Mouse (Mus musculus) midbrain, embryonic 15.5 days (tissue): Measurements from ENCODE around the gene Ier5. TPM values are rescaled to one million over a fixed set of nuclear protein-coding genes. Genes with fewer than 3 reads are reported as not detected.

Experiments
- ATAC-seq: fragments of 200-750 bp; cut with Nextera tagmentation; replicated peaks from 2 replicates; pipeline ENCODE4 v1.8.0; 2017; ENCODE audit warnings: moderate TSS enrichment
- H3K27ac ChIP-seq: fragments of 300-500 bp; sonication (generic); 2 replicates; pipeline ENCODE4 v1.5.1; 2015; ENCODE audit warnings: mild to moderate bottlenecking, inconsistent platforms
- H3K27me3 ChIP-seq: fragments of 300-500 bp; sonication (generic); replicated peaks from 2 replicates; pipeline ENCODE4 v1.6.1; 2015; ENCODE audit warnings: inconsistent platforms
- H3K36me3 ChIP-seq: fragments of 300-500 bp; sonication (generic); replicated peaks from 2 replicates; pipeline ENCODE4 v1.6.1; 2015; ENCODE audit warnings: inconsistent platforms
- H3K4me1 ChIP-seq: fragments of 300-500 bp; sonication (generic); 2 replicates; pipeline ENCODE4 v1.6.1; 2015; ENCODE audit warnings: inconsistent platforms
- H3K4me2 ChIP-seq: fragments of 300-500 bp; sonication (generic); 2 replicates; pipeline ENCODE4 v1.6.1; 2015; ENCODE audit warnings: inconsistent platforms, mild to moderate bottlenecking, moderate library complexity
- H3K4me3 ChIP-seq: fragments of 300-500 bp; sonication (generic); 2 replicates; pipeline ENCODE4 v1.5.1; 2015; ENCODE audit warnings: mild to moderate bottlenecking, inconsistent platforms
- H3K9ac ChIP-seq: fragments of 300-500 bp; sonication (generic); 2 replicates; pipeline ENCODE4 v1.6.1; 2015; ENCODE audit warnings: mild to moderate bottlenecking, inconsistent platforms
- H3K9me3 ChIP-seq: fragments of 300-500 bp; sonication (generic); 2 replicates; pipeline ENCODE4 v1.6.1; 2016; ENCODE audit warnings: inconsistent platforms
- whole genome bisulfite sequencing: fragments of 180-500 bp; shearing (Covaris S2); methylation state at CpG from one replicate; pipeline ENCODE4 v1.1.7; 2015; ENCODE audit warnings: mixed read lengths; 5-methylcytosine and 5-hydroxymethylcytosine counted together
- polyA plus RNA-seq: library from polyadenylated mRNA; unstranded; fragments of >200 nt; fragmentation: Nextera tagmentation; extraction: Ambion mirVana; gene quantifications from 2 replicates; pipeline ENCODE4 v1.2.1, GENCODE M21; 2015

The Ier5 gene
- polyA plus RNA-seq, 1 experiment from 2014 or later = 7.2 TPM

GRCm38 (mm10) chr1:155086416-155086815 lies 13.0 kb downstream of the Ier5 start:
- no peaks in the 10 kb centered on the region for H3K9me3 ChIP-seq
- H3K36me3 ChIP-seq = no peaks in the 10 kb centered on the region
- H3K4me2 ChIP-seq = no peak overlapping the region
- peak overlapping the region; percentile 78 for H3K27ac ChIP-seq
- H3K4me3 ChIP-seq = no peak overlapping the region
- no peak overlapping the region for H3K9ac ChIP-seq
- H3K27me3 ChIP-seq = no peaks in the 10 kb centered on the region
- H3K4me1 ChIP-seq = peaks cover 52% of the 10 kb centered on the region
- no peak for ATAC-seq
- WGBS = 7% methylated on average over 7 of the region's 7 CpGs

- H3K4me3 ChIP-seq = no peak overlapping the region
- no peak overlapping the region for H3K4me2 ChIP-seq
- H3K9me3 ChIP-seq = no peaks in the 10 kb centered on the region
- ATAC-seq = no peak
- no peaks in the 10 kb centered on the region for H3K36me3 ChIP-seq
- peaks cover 51% of the 10 kb centered on the region for H3K4me1 ChIP-seq
- no peak overlapping the region for H3K27ac ChIP-seq
- no peak overlapping the region for H3K9ac ChIP-seq
- H3K27me3 ChIP-seq = no peaks in the 10 kb centered on the region
- WGBS = 39% methylated on average over 8 of the region's 8 CpGs
These were observed 14.6 kb downstream of the Ier5 start for GRCm38 (mm10) chr1:155084839-155085238.

GRCm38 (mm10) chr1:155083271-155084265 lies 15.9 kb downstream of the Ier5 start:
- H3K4me3 ChIP-seq = peak overlapping the region; percentile 40
- H3K9me3 ChIP-seq = no peaks in the 10 kb centered on the region
- peak overlapping the region; percentile 95 for H3K27ac ChIP-seq
- no peaks in the 10 kb centered on the region for H3K36me3 ChIP-seq
- peak overlapping the region; percentile 75 for H3K4me2 ChIP-seq
- peaks cover 51% of the 10 kb centered on the region for H3K4me1 ChIP-seq
- 2% methylated on average over 56 of the region's 77 CpGs for WGBS
- peak overlapping the region; percentile 58 for H3K9ac ChIP-seq
- peak; percentile 94 for ATAC-seq
- H3K27me3 ChIP-seq = no peaks in the 10 kb centered on the region

- peaks cover 55% of the 10 kb centered on the region for H3K4me1 ChIP-seq
- H3K9ac ChIP-seq = peak overlapping the region; percentile 55
- under 1% methylated on average over 18 of the region's 18 CpGs for WGBS
- no peak; the same call in 1 of the 2 replicates for ATAC-seq
- H3K27me3 ChIP-seq = no peaks in the 10 kb centered on the region
- H3K4me3 ChIP-seq = peak overlapping the region; percentile 40
- no peaks in the 10 kb centered on the region for H3K9me3 ChIP-seq
- H3K36me3 ChIP-seq = no peaks in the 10 kb centered on the region
- H3K27ac ChIP-seq = peak overlapping the region; percentile 95
- H3K4me2 ChIP-seq = peak overlapping the region; percentile 75
These were observed 16.5 kb downstream of the Ier5 start for GRCm38 (mm10) chr1:155082965-155083268.

- Histone ChIP-seq H3K27me3 (no peaks in the 10 kb centered on the region), H3K4me2 (peak overlapping the region; percentile 75), H3K4me1 (peaks cover 60% of the 10 kb centered on the region), H3K9me3 (no peaks in the 10 kb centered on the region), H3K27ac (peak overlapping the region; percentile 95), H3K36me3 (no peaks in the 10 kb centered on the region), H3K4me3 (peak overlapping the region; percentile 40), H3K9ac (peak overlapping the region; percentile 55)
- no peak for ATAC-seq
- 2% methylated on average over 11 of the region's 11 CpGs for WGBS
These were observed 17.1 kb downstream of the Ier5 start for GRCm38 (mm10) chr1:155082158-155082964.

DNA sequence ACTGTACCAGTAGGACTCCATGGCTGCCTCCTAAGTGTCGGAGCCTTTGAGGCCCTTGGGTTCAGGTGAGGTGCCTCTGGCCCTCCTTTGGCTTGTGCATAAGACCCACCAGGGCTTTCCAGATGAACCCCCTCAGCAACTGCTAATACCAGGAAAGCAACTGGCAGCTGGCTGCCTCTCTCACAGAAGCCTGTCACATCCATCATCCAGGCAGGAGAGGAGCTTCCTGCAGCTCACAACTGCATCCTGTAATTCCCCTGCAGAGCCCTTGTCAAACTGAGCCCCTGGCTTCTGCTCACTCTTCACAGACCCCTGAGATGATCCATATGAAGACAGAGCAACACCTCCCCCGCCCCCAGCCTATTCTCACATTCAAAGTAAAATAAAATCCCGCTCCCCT lies 21.8 kb downstream of the Ier5 start:
- Histone ChIP-seq H3K36me3 (no peaks in the 10 kb centered on the region), H3K27me3 (no peaks in the 10 kb centered on the region), H3K9ac (no peak overlapping the region), H3K4me1 (peaks cover 36% of the 10 kb centered on the region), H3K4me2 (no peak overlapping the region), H3K27ac (peak overlapping the region; percentile 53), H3K9me3 (no peaks in the 10 kb centered on the region), H3K4me3 (no peak overlapping the region)
- ATAC-seq = no peak
- 77% methylated on average over 3 of the region's 3 CpGs for WGBS

GRCm38 (mm10) chr1:155075856-155076255 lies 23.6 kb downstream of the Ier5 start:
- H3K4me1 ChIP-seq = peaks cover 34% of the 10 kb centered on the region
- H3K4me3 ChIP-seq = no peak overlapping the region
- no peaks in the 10 kb centered on the region for H3K36me3 ChIP-seq
- ATAC-seq = no peak
- no peaks in the 10 kb centered on the region for H3K27me3 ChIP-seq
- no peak overlapping the region for H3K4me2 ChIP-seq
- H3K9ac ChIP-seq = no peak overlapping the region
- no peaks in the 10 kb centered on the region for H3K9me3 ChIP-seq
- 82% methylated on average over 7 of the region's 7 CpGs for WGBS
- no peak overlapping the region for H3K27ac ChIP-seq

- no peak for ATAC-seq
- Histone ChIP-seq H3K9me3 (no peaks in the 10 kb centered on the region), H3K27me3 (no peaks in the 10 kb centered on the region), H3K36me3 (no peaks in the 10 kb centered on the region), H3K4me3 (no peak overlapping the region), H3K4me1 (peaks cover 37% of the 10 kb centered on the region), H3K27ac (no peak overlapping the region), H3K4me2 (no peak overlapping the region), H3K9ac (no peak overlapping the region)
- 70% methylated on average over 7 of the region's 7 CpGs for WGBS
These were observed 24.6 kb downstream of the Ier5 start for GRCm38 (mm10) chr1:155074856-155075255.

- H3K4me2 ChIP-seq = no peak overlapping the region
- H3K27ac ChIP-seq = no peak overlapping the region
- H3K36me3 ChIP-seq = no peaks in the 10 kb centered on the region
- no peak overlapping the region for H3K4me3 ChIP-seq
- H3K9ac ChIP-seq = no peak overlapping the region
- no peaks in the 10 kb centered on the region for H3K27me3 ChIP-seq
- peaks cover 37% of the 10 kb centered on the region for H3K4me1 ChIP-seq
- WGBS = 70% methylated on average over 6 of the region's 6 CpGs
- ATAC-seq = no peak
- no peaks in the 10 kb centered on the region for H3K9me3 ChIP-seq
These were observed 25.5 kb downstream of the Ier5 start for GRCm38 (mm10) chr1:155073905-155074304.

DNA sequence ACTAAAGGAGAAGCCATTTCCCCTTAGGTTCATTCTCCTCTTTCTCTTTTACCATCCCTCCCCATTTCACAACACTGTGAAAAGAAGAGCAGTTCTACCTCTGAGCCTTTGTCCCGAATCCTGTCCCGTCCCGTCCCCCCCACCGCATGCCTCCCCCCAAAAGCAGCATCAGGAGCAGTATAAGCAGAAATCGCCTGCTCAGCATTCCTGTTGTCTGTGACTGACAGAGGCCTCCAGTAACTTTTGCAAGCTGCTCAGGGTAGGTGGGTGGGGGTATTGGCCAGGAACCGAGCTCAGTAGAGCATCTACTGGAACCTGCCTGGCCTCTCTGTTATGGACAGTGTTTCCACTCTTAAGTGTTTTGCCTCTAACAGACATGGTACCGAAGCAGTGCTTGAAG lies 26.3 kb downstream of the Ier5 start:
- 0 out of 2 replicates have a peak, but pooled peaks have one; percentile 15 for ATAC-seq
- 18% methylated on average over 7 of the region's 7 CpGs for WGBS
- Histone ChIP-seq H3K27me3 (no peaks in the 10 kb centered on the region), H3K36me3 (no peaks in the 10 kb centered on the region), H3K27ac (no peak overlapping the region), H3K9me3 (no peaks in the 10 kb centered on the region), H3K4me3 (no peak overlapping the region), H3K9ac (no peak overlapping the region), H3K4me1 (peaks cover 35% of the 10 kb centered on the region), H3K4me2 (no peak overlapping the region)

DNA sequence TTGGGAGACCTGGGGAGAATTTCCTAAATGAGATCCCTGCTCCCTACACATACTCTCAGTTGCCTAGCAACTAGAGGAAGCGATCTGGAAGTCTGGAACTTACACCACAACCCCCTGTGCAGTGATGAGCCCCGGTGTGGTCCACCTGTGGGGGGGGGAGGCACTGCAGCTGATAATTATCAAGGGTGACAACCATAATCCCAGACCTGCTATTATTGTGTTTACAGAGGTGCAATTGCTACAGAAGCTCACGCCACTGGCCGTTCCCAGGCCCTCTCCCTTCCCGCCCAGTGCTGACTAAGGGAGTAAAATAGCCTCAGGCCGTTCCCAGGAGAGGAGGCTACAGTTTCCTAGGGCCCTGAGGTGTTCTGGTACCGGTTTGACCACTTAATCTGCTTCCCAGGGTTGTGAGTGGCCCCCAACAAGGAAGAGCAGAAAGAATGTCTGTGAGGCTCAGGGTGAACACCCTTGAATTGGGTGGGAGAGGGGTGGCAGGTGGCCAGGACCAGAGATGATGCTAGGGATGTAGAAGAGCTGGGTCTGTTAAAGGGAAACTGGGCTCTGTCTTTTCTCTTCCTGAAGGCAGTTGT lies 28.1 kb downstream of the Ier5 start:
- ATAC-seq = peak; percentile 61
- Histone ChIP-seq H3K4me2 (no peak overlapping the region), H3K27me3 (no peaks in the 10 kb centered on the region), H3K4me1 (peaks cover 23% of the 10 kb centered on the region), H3K4me3 (no peak overlapping the region), H3K36me3 (no peaks in the 10 kb centered on the region), H3K9ac (no peak overlapping the region), H3K27ac (no peak overlapping the region), H3K9me3 (no peaks in the 10 kb centered on the region)
- WGBS = 25% methylated on average over 7 of the region's 7 CpGs
